Mouse (Mus musculus) intestine, embryonic 15.5 days (tissue): ENCODE results near the gene Oas1h. TPM values are rescaled to one million over a fixed set of nuclear protein-coding genes. Genes with fewer than 3 reads are reported as not detected.
"Not testable (repeated sequence)": the region's sequence is repeated elsewhere in the genome, so short reads cannot be mapped to it uniquely, and the experiment has no call there.

Source experiments
- ATAC-seq: fragments of 200-750 bp; cut with Nextera tagmentation; 2 replicates; pipeline ENCODE4 v1.8.0; 2017; ENCODE audit warnings: moderate TSS enrichment, moderate library complexity
- H3K27ac ChIP-seq: fragments of 300-500 bp; sonication (generic); 2 replicates; pipeline ENCODE4 v1.5.1; 2015; ENCODE audit warnings: mild to moderate bottlenecking, inconsistent platforms
- H3K27me3 ChIP-seq: fragments of 300-500 bp; sonication (generic); replicated peaks from 2 replicates; pipeline ENCODE4 v1.6.1; 2015; ENCODE audit warnings: inconsistent platforms
- H3K36me3 ChIP-seq: fragments of 300-500 bp; sonication (generic); 2 replicates; pipeline ENCODE4 v1.6.1; 2015; ENCODE audit warnings: inconsistent platforms
- H3K4me1 ChIP-seq: fragments of 300-500 bp; sonication (generic); replicated peaks from 2 replicates; pipeline ENCODE4 v1.6.1; 2015; ENCODE audit warnings: inconsistent platforms
- H3K4me2 ChIP-seq: fragments of 300-500 bp; sonication (generic); replicated peaks from 2 replicates; pipeline ENCODE4 v1.6.1; 2015; ENCODE audit warnings: mild to moderate bottlenecking, inconsistent platforms
- H3K4me3 ChIP-seq: fragments of 300-500 bp; sonication (generic); replicated peaks from 2 replicates; pipeline ENCODE4 v1.5.1; 2015; ENCODE audit warnings: inconsistent platforms
- H3K9ac ChIP-seq: fragments of 300-500 bp; sonication (generic); 2 replicates; pipeline ENCODE4 v1.6.1; 2015; ENCODE audit warnings: inconsistent platforms
- H3K9me3 ChIP-seq: fragments of 300-500 bp; sonication (generic); 2 replicates; pipeline ENCODE4 v1.6.1; 2016; ENCODE audit warnings: inconsistent platforms
- WGBS: fragments of 180-500 bp; shearing (Covaris S2); methylation state at CpG from one replicate; pipeline ENCODE4 v1.1.7; 2015; 5-methylcytosine and 5-hydroxymethylcytosine counted together
- polyA plus RNA-seq: library from polyadenylated mRNA; unstranded; fragments of >200 nt; fragmentation: Nextera tagmentation; extraction: Ambion mirVana; gene quantifications from 2 replicates; pipeline ENCODE4 v1.2.1, GENCODE M21; 2015

Oas1h gene
- polyA plus RNA-seq, 1 experiment from 2014 or later, result not detected

DNA sequence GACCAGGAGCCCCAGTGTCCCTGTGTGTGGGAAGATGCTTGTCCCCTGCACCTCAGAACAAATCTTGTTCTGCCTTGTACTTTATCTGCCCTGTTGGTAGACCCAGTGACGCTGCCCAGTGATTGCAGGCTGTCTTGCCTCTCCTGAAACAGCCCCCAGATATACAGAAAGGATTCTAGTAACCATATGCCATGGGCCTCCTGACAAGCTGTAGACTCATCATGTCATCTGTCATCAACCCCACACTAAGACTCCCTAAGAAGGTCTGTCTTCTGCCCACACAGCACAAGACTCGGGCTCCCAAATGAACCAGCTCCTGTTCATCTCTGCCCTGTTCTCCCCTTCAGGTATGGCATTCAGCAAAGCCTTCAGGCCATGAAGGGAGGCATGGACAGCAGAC lies 2.0 kb upstream of the Oas1h start:
- no peak for ATAC-seq
- no peaks in the 10 kb centered on the region for H3K36me3 ChIP-seq
- H3K27ac ChIP-seq, result no peak overlapping the region
- no peak overlapping the region for H3K4me3 ChIP-seq
- no peak overlapping the region for H3K4me2 ChIP-seq
- no peak overlapping the region for H3K9ac ChIP-seq
- H3K9me3 ChIP-seq, result no peaks in the 10 kb centered on the region; the same call in 1 of the 2 replicates
- H3K27me3 ChIP-seq, result no peaks in the 10 kb centered on the region
- WGBS, result 77% methylated on average over 2 of the region's 2 CpGs
- H3K4me1 ChIP-seq, result no peaks in the 10 kb centered on the region

DNA sequence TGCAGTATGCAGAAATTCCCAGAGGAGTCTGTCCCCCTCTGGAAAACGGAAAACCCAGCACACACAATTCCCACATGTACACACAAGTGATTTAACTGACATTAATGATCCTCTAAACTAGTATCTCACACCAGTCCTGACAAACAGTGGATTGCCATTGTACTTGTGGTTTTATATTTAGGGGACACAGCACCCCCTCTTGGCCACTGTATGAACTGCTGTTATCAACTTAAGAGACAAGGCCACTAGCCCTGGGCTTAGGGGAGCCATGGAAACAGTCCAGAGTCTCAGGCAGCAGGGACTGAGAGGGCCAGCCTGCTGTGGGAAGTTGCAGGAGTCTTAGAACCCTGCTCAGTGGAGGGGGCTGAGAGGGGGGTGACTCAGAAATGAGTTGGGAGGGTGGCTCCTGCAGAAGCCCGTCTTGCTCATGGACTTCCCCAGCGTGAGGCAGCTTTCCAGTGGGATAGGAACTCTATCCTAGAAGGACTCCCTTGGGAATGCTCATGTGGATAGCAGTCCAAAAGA lies 4.2 kb downstream of the Oas1h start:
- Histone ChIP-seq H3K4me3 (no peak overlapping the region), H3K27ac (no peak overlapping the region), H3K9me3 (no peaks in the 10 kb centered on the region), H3K4me1 (no peaks in the 10 kb centered on the region), H3K36me3 (no peaks in the 10 kb centered on the region), H3K4me2 (no peak overlapping the region), H3K27me3 (no peaks in the 10 kb centered on the region), H3K9ac (no peak overlapping the region)
- ATAC-seq, result no peak
- WGBS, result 66% methylated on average over 3 of the region's 3 CpGs

DNA sequence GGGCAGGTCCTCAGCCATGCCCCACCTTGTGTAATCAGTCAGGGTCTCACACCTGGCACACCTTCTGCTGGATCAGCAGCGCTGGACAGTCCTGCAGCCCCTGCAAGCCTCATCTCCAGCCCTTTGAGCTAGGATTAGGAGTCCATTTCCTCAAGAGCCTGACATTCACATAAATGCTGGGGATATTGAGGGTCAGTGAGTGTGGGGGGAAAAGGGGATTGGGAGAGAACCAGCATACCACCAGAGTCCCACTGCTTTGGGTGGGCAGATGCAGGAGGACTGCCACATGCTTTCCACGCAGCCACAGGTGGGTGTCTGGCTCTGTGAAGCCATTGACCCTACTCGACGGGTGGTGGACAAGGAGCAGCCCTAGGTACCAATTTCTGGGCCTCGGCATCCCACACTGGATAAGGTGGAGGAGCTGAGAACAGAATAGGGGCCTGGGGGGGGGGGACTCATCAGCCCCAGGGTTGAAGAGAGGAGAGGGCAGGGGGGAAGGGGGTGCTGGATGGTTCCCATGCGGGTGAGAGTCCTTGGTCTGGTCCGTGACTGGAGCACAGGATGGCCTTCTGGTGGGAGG lies 8.3 kb downstream of the Oas1h start:
- Histone ChIP-seq H3K27me3 (no peaks in the 10 kb centered on the region), H3K9ac (no peak overlapping the region), H3K9me3 (no peaks in the 10 kb centered on the region), H3K4me2 (no peak overlapping the region), H3K36me3 (no peaks in the 10 kb centered on the region), H3K4me3 (no peak overlapping the region), H3K4me1 (no peaks in the 10 kb centered on the region), H3K27ac (no peak overlapping the region)
- ATAC-seq, result no peak
- 81% methylated on average over 7 of the region's 7 CpGs for WGBS

DNA sequence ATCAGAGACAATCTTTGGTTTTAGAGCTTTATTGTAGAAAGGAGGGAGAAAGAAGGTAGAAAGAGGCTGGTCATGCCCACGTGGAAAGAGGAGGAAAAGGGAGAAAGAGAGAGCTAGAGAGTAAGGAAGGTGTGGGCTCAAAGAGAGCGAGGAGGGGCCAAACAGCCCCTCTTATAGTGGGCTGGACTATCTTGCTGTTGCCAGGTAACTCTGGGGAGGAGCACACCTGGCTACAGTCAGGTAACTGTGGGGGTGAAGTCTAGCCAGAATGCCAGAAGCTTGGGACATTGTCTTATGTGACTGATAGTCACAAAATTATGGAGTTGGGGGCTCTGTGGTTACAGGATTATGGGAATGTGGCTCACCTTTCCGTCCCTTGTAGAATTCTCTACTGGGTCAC lies 8.9 kb downstream of the Oas1h start:
- no peaks in the 10 kb centered on the region for H3K36me3 ChIP-seq
- H3K4me3 ChIP-seq, result no peak overlapping the region
- H3K4me2 ChIP-seq, result no peak overlapping the region
- ATAC-seq, result no peak
- H3K27me3 ChIP-seq, result no peaks in the 10 kb centered on the region
- no peak overlapping the region for H3K9ac ChIP-seq
- H3K4me1 ChIP-seq, result no peaks in the 10 kb centered on the region
- 62% methylated on average over 3 of the region's 3 CpGs for WGBS
- H3K27ac ChIP-seq, result no peak overlapping the region
- no peaks in the 10 kb centered on the region for H3K9me3 ChIP-seq

DNA sequence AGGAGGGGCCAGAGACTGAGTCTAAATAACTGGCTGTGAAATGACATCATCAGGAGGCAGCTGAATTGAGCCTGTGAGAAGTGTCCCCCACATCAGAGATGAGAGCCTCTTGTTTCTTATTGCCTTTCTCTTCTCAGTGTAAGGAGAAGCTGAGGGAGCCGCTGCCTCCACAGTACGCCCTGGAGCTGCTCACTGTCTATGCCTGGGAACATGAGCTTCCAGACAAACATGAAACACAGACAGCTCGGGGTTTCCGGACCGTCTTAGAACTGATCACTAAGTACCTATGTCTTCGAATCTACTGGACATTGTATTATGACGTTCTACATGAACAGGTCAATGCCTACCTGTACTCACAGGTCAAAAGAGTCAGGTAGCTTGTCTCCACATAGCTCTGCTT lies 9.6 kb downstream of the Oas1h start:
- H3K4me2 ChIP-seq, result no peak overlapping the region
- no peak for ATAC-seq

DNA sequence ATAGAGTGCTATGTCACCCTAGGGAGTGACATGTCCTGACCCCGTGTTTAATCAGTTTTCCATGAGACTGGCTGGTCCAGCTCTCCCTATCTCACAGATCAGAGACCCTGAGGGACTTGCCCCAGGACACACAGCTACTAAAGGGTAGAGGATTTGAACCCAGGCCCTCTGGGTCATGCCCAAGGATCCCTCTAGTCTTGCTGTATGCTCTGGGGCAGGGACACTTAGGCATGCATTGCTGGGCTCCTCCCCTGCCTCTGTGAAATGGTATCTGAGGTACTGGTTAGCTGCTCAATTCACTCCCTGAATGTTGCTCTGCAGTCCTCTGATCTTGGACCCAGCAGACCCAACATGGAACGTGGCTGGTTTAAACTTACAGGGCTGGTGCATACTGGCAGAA lies 10.2 kb downstream of the Oas1h start:
- Histone ChIP-seq H3K9ac (no peak overlapping the region), H3K27ac (no peak overlapping the region), H3K27me3 (no peaks in the 10 kb centered on the region), H3K4me2 (no peak overlapping the region), H3K4me3 (no peak overlapping the region), H3K36me3 (no peaks in the 10 kb centered on the region), H3K4me1 (no peaks in the 10 kb centered on the region), H3K9me3 (no peaks in the 10 kb centered on the region)
- WGBS, result 51% methylated on average over 2 of the region's 2 CpGs
- no peak for ATAC-seq

More for the DNA sequence above, 9.6 kb downstream of the Oas1h start:
- no peak overlapping the region for H3K4me3 ChIP-seq
- WGBS, result 74% methylated on average over 7 of the region's 7 CpGs
- H3K9me3 ChIP-seq, result no peaks in the 10 kb centered on the region
- H3K27ac ChIP-seq, result no peak overlapping the region
- H3K9ac ChIP-seq, result no peak overlapping the region
- H3K27me3 ChIP-seq, result no peaks in the 10 kb centered on the region
- no peaks in the 10 kb centered on the region for H3K36me3 ChIP-seq
- no peaks in the 10 kb centered on the region for H3K4me1 ChIP-seq

DNA sequence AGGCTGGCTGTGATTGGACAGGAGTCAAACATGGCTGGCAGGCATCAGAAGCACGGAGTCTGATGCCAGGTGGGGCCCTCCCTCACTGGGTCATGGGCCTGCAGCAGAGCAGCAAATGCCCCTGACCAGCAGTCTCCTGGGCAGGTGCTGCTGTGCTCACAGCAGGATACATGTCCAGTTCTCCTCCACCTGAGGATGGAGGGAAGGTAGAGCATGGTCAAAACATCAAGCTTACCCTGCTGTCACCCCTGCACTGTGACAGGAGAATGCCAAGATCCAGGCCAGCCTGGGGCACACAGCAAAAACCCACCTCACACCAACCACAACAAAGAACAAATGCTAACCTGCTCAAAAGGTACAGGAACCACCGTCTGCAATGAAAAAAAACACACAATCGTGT lies 15.6 kb downstream of the Oas1h start:
- H3K36me3 ChIP-seq, ATAC-seq, H3K4me1 ChIP-seq, H3K9ac ChIP-seq, H3K9me3 ChIP-seq, H3K27me3 ChIP-seq, H3K27ac ChIP-seq, H3K4me3 ChIP-seq, H3K4me2 ChIP-seq: not testable (repeated sequence)
- WGBS, result 79% methylated on average over 2 of the region's 3 CpGs

DNA sequence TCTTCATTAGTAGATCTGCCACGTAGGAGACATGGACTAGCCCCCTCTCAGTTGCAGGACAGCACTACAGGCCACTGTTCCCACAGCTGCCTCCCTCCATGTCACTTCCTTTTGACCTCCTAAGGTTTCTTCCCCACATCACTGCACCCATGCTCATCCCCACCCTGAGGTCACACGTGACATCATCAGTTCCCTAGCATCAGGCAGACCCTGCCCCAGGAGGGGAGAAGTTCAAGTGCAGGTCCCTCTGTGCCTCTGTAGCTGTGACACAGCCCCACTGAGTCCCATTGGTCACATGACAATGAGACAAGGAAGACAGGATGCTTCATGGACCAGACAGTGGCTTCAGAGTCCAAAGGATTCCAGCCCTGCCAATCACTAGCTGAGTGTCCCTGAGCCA lies 16.2 kb downstream of the Oas1h start:
- not testable (repeated sequence) for H3K36me3 ChIP-seq, H3K4me3 ChIP-seq, ATAC-seq, H3K9ac ChIP-seq, H3K27ac ChIP-seq, H3K4me1 ChIP-seq, H3K4me2 ChIP-seq, H3K9me3 ChIP-seq, H3K27me3 ChIP-seq
- 72% methylated on average over 2 of the region's 2 CpGs for whole genome bisulfite sequencing

DNA sequence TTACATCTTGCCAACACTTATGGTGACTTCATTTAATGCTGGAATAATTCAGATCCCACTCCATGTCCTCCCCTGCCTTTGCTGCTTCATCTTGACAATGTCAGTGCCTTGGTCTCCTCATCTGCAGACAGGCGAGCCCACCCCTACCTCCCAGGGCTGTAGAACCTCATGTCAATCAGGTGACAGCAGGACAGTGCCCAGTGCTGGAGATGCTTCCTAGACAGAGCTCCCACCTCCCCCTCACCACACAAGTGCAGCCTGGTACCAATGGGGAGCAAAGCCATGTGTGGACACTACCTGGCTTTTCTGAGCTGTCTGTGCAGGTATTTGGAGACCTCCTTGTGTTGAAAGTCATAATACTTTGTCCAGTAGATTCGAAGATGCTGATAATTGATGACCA lies 17.6 kb downstream of the Oas1h start:
- not testable (repeated sequence) for H3K4me1 ChIP-seq, H3K4me3 ChIP-seq, H3K4me2 ChIP-seq, H3K9ac ChIP-seq, ATAC-seq, H3K27me3 ChIP-seq, H3K27ac ChIP-seq, H3K9me3 ChIP-seq, H3K36me3 ChIP-seq
- WGBS, result 65% methylated on average over 2 of the region's 2 CpGs

DNA sequence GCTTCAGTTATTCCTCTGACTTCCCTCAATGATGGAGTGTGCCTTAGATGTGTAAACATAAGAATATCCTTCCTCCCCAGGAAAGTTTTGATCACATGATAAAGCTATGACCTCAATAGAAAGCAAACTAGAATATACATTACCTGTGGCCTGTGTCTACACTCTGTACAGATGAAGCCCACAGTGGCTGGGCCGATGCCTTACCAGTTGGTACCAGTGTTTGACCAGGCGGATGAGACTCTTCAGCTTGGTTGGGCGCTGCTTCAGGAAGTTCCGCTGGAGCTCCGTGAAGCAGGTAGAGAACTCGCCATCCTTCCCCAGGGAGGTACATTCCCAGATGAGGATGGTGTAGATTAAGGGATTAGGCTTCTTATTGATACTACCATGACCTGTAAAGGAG lies 20.5 kb downstream of the Oas1h start:
- H3K36me3 ChIP-seq, H3K9ac ChIP-seq, H3K9me3 ChIP-seq, H3K27ac ChIP-seq, H3K27me3 ChIP-seq, H3K4me1 ChIP-seq, ATAC-seq, H3K4me3 ChIP-seq, H3K4me2 ChIP-seq: not testable (repeated sequence)
- 90% methylated on average over 6 of the region's 6 CpGs for WGBS

DNA sequence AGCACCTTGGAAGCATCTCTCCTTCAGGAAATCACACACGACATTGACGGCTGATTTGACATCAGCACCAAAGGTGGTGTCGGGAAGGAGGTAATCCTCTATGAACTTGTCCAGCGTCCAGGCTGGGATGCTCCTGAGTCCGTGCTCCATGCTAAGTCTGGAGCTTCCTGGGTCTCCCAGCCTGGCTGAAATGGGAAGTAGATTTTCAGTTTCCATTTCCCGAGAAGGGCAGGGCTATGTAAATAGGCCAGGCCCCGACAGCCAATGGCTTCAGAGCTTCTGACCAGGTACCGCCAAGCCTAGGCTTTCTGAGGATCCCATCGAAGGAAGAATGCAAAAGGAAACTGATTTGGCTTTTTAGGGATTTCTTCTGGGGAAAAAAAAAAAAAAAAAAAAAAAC lies 26.2 kb downstream of the Oas1h start, which contains the start of gene Oas1g:
TSS of gene Oas1g (minus strand) at position 201 of the 400 bp plus-strand sequence.
- H3K4me2 ChIP-seq, result 0 out of 2 replicates have a peak within 1 kb of the TSS, but pooled peaks have one; percentile 19
- H3K27me3 ChIP-seq, H3K9me3 ChIP-seq, H3K4me3 ChIP-seq, H3K4me1 ChIP-seq, H3K27ac ChIP-seq, H3K36me3 ChIP-seq, H3K9ac ChIP-seq: not testable (repeated sequence)
- ATAC-seq, result peak; percentile 87
- WGBS, result 25% methylated on average over 6 of the region's 9 CpGs

DNA sequence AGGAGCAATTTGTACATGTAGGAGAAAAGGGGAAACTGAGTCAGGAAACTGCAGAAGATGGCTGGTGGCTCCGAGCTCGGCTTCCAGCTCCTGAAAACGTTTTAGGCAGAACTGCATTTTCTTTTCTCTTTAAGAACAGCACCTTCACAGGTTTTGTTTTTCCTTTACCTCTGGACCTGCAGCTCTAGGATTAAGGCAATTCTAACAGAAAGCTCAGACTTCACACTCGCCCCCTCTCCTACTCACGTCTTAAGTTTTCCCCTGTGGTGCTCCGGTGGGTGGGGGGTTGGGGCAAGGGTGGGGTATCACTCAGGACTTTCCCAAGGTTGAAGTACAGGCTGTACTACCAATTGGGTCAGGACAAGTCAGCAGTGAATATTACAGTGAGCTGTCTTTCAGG lies 26.6 kb downstream of the Oas1h start:
- no peak overlapping the region for H3K27ac ChIP-seq
- no peak overlapping the region for H3K4me2 ChIP-seq
- H3K27me3 ChIP-seq, result no peaks in the 10 kb centered on the region
- no peaks in the 10 kb centered on the region for H3K36me3 ChIP-seq
- H3K4me1 ChIP-seq, result no peaks in the 10 kb centered on the region
- H3K4me3 ChIP-seq, result no peak overlapping the region
- ATAC-seq, result no peak
- H3K9ac ChIP-seq, result no peak overlapping the region
- H3K9me3 ChIP-seq, result no peaks in the 10 kb centered on the region
- WGBS, result 46% methylated on average over 6 of the region's 6 CpGs

DNA sequence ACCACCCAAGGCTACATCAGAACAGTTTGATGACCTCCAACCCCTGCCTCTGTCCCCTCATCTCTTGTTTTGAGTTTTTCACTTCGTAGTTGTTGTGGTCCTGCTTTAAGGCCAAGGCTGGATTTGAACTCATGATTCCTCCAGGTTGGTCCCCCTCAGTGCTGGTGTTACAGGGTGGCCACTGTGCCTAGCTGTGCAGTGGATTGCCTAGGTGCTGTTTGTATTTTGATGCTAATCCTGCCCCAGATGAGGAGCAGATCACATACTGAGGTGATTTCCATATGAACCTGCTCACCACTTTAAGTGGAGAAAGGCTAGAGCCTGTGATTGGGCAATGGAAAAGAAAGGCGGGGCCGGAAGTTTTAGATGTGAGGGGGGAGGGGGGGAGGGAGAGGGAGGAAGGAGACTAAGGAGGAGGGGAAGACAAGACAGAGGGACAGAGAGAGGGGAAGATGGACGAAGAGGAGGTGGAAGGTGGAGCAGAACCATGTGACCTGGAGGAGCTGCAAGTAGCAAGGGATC lies 27.1 kb downstream of the Oas1h start:
- 43% methylated on average over 4 of the region's 4 CpGs for WGBS
- H3K36me3 ChIP-seq, H3K4me1 ChIP-seq, H3K9me3 ChIP-seq, H3K4me2 ChIP-seq, H3K27me3 ChIP-seq, H3K4me3 ChIP-seq, H3K27ac ChIP-seq, ATAC-seq, H3K9ac ChIP-seq: not testable (repeated sequence)
